Mouse (Mus musculus): ENCODE measurements around the gene Hivep1. TPM values are rescaled to one million over a fixed set of nuclear protein-coding genes. Genes with fewer than 3 reads are reported as not detected.

Hivep1 gene
- polyA plus RNA-seq (2015; fragmentation: Nextera tagmentation; extraction: Ambion mirVana) = 7.7 and 11.3 TPM in 2 replicates

DNA sequence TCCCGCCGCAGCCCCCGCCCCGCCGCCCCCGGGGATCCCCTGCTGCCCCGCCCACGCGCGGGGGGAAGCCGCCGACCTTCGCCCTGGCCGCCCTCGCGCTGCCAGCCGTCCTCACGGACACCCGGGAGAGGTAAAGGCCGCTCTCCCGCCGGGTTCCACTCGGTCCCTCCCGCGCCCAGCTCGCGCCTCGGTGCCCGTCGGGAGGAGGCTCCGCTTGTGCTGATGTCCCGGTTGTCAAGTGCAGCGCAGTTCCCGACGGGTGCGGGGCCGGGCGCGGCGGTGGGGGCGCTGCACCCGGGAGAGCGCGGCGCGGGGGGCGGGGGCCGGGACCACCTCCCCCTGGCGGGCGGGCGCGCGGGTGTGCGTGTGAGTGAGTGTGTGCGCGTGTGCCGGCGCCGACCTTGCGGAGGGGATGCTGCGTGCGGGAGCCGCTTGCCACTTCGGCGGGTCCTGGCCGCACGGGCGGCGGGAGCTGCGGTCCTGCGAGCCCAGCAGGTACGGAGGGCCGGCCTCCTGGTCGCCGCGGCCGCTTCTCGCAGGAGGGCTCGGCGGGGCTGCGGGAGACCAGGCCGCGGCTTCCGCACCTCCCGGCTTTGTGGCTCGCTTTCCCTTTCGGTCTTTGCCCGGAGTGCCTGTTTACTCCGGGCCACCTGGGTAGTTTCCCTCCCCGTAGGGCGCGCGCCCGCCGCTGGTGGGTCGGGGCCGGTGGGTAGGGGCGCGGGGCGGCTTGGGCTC is at the start of gene Hivep1:
TSS of gene Hivep1 (plus strand) at position 61 of the 735 bp plus-strand sequence.
- peak; percentile 65 for DNase-seq (ENCODE audit: low spot score)
- no peaks in the 10 kb centered on the region for H3K9me3 ChIP-seq (ENCODE audit: low read length)
- 0 out of 2 replicates have a peak, but pooled peaks have one; percentile 18 for TF ChIP-seq CTCF (IDR thresholded peaks at IDR 0.05)
- no peak for TF ChIP-seq EP300 (IDR thresholded peaks at IDR 0.05)
- peak within 1 kb of the TSS; percentile 56 for H3K4me2 ChIP-seq (replicated peaks; ENCODE audit: low read depth, low read length)
- H3K4me1 ChIP-seq (ENCODE audit: insufficient read depth, low read depth, low read length) = no peaks in the 10 kb centered on the region; the same call in 1 of the 2 replicates
- peak within 1 kb of the TSS; percentile 83 for H3K9ac ChIP-seq (replicated peaks; ENCODE audit: low read depth)
- H3K27ac ChIP-seq (ENCODE audit: low read length) = peak within 1 kb of the TSS; percentile 96
- H3K27me3 ChIP-seq (replicated peaks; ENCODE audit: insufficient read depth, low read length) = no peaks in the 10 kb centered on the region
- WGBS = under 1% methylated on average over 27 of the region's 100 CpGs
- 0 out of 2 replicates have a peak, but pooled peaks cover 12% of the 10 kb centered on the region for H3K36me3 ChIP-seq (ENCODE audit: insufficient read depth, low read length)
- ATAC-seq = peak; percentile 32
- H3K4me3 ChIP-seq (ENCODE audit: low read depth, low read length) = peak within 1 kb of the TSS; percentile 92

DNA sequence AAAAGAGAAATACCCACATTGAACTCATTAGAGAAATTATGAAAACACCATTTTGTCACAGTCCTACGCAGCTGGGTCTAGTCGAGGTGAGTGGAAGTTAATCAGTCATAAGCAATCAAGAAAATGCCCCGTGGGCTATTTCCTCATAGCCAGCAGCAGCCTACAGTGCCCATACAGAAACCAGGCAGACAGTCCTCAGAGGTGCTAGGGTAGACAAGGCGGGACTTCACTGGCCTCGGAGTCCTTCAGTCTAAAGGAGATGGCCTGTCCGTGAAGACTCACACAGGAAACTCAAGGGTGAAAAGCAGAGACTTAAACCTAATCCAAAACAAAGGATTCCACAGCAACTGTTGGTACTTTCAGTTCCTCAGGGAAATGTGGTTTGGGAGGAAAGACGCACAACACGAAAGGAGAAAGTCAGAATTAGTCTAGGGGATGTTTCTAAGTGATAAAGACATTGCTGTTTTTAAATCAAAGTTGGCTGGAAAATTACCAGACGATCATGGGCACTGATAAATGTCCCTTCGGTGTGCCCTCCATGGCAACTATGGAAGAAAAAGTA is 36.3 kb upstream of the Hivep1 start:
- 74% methylated on average over 10 of the region's 10 CpGs for WGBS
- Histone ChIP-seq H3K4me3 (ENCODE audit: low read depth, low read length) (no peak overlapping the region), H3K9ac (replicated peaks; ENCODE audit: low read depth) (no peak overlapping the region), H3K4me2 (replicated peaks; ENCODE audit: low read depth, low read length) (no peak overlapping the region), H3K36me3 (ENCODE audit: insufficient read depth, low read length) (no peaks in the 10 kb centered on the region), H3K27ac (ENCODE audit: low read length) (no peak overlapping the region), H3K27me3 (replicated peaks; ENCODE audit: insufficient read depth, low read length) (no peaks in the 10 kb centered on the region), H3K9me3 (ENCODE audit: low read length) (no peaks in the 10 kb centered on the region), H3K4me1 (ENCODE audit: insufficient read depth, low read depth, low read length) (no peaks in the 10 kb centered on the region)
- no peak for ATAC-seq
- DNase-seq (ENCODE audit: low spot score) = no peak
- TF ChIP-seq CTCF (IDR thresholded peaks at IDR 0.05) = no peak
- no peak for TF ChIP-seq EP300 (IDR thresholded peaks at IDR 0.05)

DNA sequence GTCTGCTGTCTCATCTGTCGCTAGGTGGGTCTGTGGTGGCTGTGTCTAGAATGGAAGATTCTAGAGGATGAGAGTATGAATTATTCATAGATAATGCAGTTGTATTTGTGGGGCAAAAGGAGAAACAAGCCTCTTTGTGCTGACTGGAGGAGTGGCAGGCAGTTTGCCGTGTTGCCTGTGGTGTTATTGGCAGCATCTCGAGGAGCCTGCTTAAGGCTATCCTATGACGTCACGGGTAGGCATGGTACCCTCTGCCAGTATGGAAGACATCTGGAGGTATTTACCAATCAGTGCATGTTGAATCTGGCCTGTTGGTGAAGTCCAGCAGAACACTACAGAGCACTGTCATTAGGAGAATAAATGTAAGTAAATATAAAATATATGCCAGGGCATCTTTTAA is 35.6 kb upstream of the Hivep1 start:
- TF ChIP-seq EP300 (IDR thresholded peaks at IDR 0.05) (no peak), CTCF (IDR thresholded peaks at IDR 0.05) (no peak)
- H3K36me3 ChIP-seq (ENCODE audit: insufficient read depth, low read length) = no peaks in the 10 kb centered on the region
- no peak overlapping the region for H3K27ac ChIP-seq (ENCODE audit: low read length)
- no peaks in the 10 kb centered on the region for H3K4me1 ChIP-seq (ENCODE audit: insufficient read depth, low read depth, low read length)
- ATAC-seq = no peak
- no peak overlapping the region for H3K4me3 ChIP-seq (ENCODE audit: low read depth, low read length)
- 90% methylated on average over 5 of the region's 5 CpGs for WGBS
- no peak overlapping the region for H3K4me2 ChIP-seq (replicated peaks; ENCODE audit: low read depth, low read length)
- H3K9ac ChIP-seq (replicated peaks; ENCODE audit: low read depth) = no peak overlapping the region
- no peaks in the 10 kb centered on the region for H3K27me3 ChIP-seq (replicated peaks; ENCODE audit: insufficient read depth, low read length)
- H3K9me3 ChIP-seq (ENCODE audit: low read length) = no peaks in the 10 kb centered on the region
- DNase-seq (ENCODE audit: low spot score) = no peak

DNA sequence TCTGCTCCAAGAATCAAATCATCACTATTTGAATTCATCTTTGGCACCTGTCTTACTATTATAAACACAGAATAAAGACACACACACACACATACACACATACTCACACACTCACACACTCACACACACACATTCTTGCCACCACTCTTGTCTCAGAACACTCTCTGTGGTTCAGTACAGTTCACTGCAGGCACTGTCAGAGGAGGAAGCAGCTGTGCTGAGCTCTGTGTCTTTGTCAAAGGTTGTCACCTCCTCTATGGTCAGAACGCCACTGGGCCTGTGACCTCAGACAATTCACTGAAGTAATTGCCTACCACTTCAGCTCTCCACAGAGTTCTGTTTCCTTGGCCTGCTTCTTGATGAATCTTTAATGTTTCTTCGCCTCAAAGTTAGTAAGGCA is 33.5 kb upstream of the Hivep1 start:
- no peaks in the 10 kb centered on the region for H3K4me1 ChIP-seq (ENCODE audit: insufficient read depth, low read depth, low read length)
- no peaks in the 10 kb centered on the region for H3K36me3 ChIP-seq (ENCODE audit: insufficient read depth, low read length)
- no peaks in the 10 kb centered on the region for H3K9me3 ChIP-seq (ENCODE audit: low read length)
- DNase-seq (ENCODE audit: low spot score) (peak; percentile 11), ATAC-seq (no peak)
- H3K4me3 ChIP-seq (ENCODE audit: low read depth, low read length) = no peak overlapping the region
- WGBS = 63% methylated on average over 2 of the region's 2 CpGs
- H3K27ac ChIP-seq (ENCODE audit: low read length) = no peak overlapping the region
- TF ChIP-seq CTCF (IDR thresholded peaks at IDR 0.05) = no peak
- TF ChIP-seq EP300 (IDR thresholded peaks at IDR 0.05) = no peak
- no peak overlapping the region for H3K4me2 ChIP-seq (replicated peaks; ENCODE audit: low read depth, low read length)
- H3K27me3 ChIP-seq (replicated peaks; ENCODE audit: insufficient read depth, low read length) = no peaks in the 10 kb centered on the region
- H3K9ac ChIP-seq (replicated peaks; ENCODE audit: low read depth) = no peak overlapping the region

DNA sequence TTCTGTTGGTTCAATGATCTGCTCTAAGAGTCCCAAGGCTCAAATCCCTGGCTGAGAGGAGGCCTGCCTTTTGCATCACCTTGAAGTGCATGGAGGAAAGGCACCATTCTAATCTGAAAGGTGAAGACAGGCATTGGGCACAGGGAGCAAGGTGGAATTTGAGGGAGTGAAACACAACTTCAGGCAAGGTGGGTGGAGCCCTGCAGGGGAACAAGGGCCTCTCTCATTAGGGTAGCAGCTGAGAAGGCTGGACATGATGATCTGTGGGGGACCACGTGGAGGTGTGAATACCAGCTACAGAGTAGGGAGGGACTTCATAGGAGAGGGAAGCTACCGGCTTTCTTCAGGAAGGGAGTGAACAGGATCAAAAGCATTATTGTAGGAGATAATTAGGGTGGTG is 10.6 kb upstream of the Hivep1 start:
- H3K36me3 ChIP-seq (ENCODE audit: insufficient read depth, low read length) = no peaks in the 10 kb centered on the region
- ATAC-seq (peak; percentile 23; the same call in 1 of the 2 replicates), DNase-seq (ENCODE audit: low spot score) (peak; percentile 21)
- no peaks in the 10 kb centered on the region for H3K9me3 ChIP-seq (ENCODE audit: low read length)
- H3K4me2 ChIP-seq (replicated peaks; ENCODE audit: low read depth, low read length) = no peak overlapping the region
- no peak overlapping the region for H3K27ac ChIP-seq (ENCODE audit: low read length)
- TF ChIP-seq EP300 (IDR thresholded peaks at IDR 0.05) (no peak), CTCF (IDR thresholded peaks at IDR 0.05) (no peak)
- H3K9ac ChIP-seq (replicated peaks; ENCODE audit: low read depth) = no peak overlapping the region
- 12% methylated on average over 2 of the region's 2 CpGs for WGBS
- H3K4me3 ChIP-seq (ENCODE audit: low read depth, low read length) = no peak overlapping the region
- H3K27me3 ChIP-seq (replicated peaks; ENCODE audit: insufficient read depth, low read length) = no peaks in the 10 kb centered on the region
- H3K4me1 ChIP-seq (ENCODE audit: insufficient read depth, low read depth, low read length) = no peaks in the 10 kb centered on the region

GRCm38 (mm10) chr13:42043431-42043830 is 8.4 kb upstream of the Hivep1 start:
- no peaks in the 10 kb centered on the region for H3K9me3 ChIP-seq (ENCODE audit: low read length)
- H3K4me2 ChIP-seq (replicated peaks; ENCODE audit: low read depth, low read length) = no peak overlapping the region
- DNase-seq (ENCODE audit: low spot score) (peak; percentile 40), ATAC-seq (no peak)
- no peaks in the 10 kb centered on the region for H3K4me1 ChIP-seq (ENCODE audit: insufficient read depth, low read depth, low read length)
- no peak overlapping the region for H3K27ac ChIP-seq (ENCODE audit: low read length)
- TF ChIP-seq CTCF (IDR thresholded peaks at IDR 0.05) = no peak
- TF ChIP-seq EP300 (IDR thresholded peaks at IDR 0.05) = no peak
- H3K36me3 ChIP-seq (ENCODE audit: insufficient read depth, low read length) = no peaks in the 10 kb centered on the region
- H3K9ac ChIP-seq (replicated peaks; ENCODE audit: low read depth) = no peak overlapping the region
- 71% methylated on average over 7 of the region's 7 CpGs for WGBS
- H3K27me3 ChIP-seq (replicated peaks; ENCODE audit: insufficient read depth, low read length) = no peaks in the 10 kb centered on the region
- no peak overlapping the region for H3K4me3 ChIP-seq (ENCODE audit: low read depth, low read length)

Data from lung, postnatal 0 days (tissue).